ENCODE assay signal across 10 mouse cellular contexts in the genomic region with DNA sequence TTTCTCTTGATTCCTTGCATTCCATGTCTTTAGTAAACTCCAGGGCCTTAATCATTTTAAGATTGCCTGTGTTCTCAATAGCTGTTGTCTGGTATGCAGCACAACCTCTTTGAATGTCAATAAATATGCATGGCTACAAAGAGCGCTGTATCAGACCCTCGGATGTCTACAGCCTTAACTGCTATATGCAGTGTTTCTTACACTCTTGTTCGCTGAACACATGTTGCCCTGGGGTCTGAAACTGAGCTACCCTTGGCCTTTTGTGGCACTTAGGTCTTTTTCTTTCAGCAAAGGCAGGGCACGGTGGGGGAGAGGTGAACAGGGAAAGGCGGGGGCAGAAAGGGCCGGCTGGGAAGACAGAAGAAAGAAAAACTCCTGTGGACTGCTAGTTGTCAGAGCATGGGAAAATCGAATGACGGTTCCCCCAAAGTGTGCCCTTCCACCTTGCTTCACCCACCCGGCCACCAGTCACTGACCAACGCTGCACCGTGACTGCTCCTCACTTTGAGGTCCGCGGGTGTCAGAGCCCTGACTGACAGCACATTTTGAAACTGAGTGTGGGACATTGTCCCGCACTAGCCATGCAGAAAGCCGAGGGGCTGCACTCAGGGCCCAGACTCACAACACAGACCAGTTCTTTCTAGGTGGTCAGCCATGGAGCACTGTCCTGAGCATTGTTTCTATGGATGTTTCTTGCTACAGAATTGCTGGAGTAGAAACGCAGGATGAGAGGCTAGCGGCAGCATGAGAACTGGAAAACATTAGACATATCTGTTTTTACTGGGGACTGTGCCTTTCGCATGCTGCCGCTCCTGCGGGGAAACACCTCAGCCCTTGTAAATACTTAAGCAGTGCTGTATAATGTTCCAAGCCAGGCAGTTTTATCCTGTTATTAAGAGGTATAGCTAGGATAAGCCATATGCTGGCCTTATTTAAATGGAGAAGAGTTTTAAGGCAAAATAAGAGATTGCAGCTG.
DNase-seq lines count a peak whose midpoint lies in the region; ATAC-seq lines count a peak whose summit lies in the region.
"Had no signal": no experiment of that assay in that cellular context is flagged by ENCODE, and none has a peak within 500 bp of the region (broad histone marks: within the 10 kb centered on the region; RNA-seq: fewer than 3 reads in every experiment).

No protein-coding gene starts in this region.

- peaks cover 62% of the 10 kb centered on the region for H3K4me1 ChIP-seq in embryonic facial prominence, embryonic 10.5 days
- peaks cover 46% of the 10 kb centered on the region for H3K4me1 ChIP-seq in forebrain, embryonic 12.5 days
- H3K4me1 ChIP-seq in limb, embryonic 10.5 days: peaks cover 48% of the 10 kb centered on the region
- H3K4me1 ChIP-seq in neural tube, embryonic 14.5 days (ENCODE audit: control insufficient read depth, insufficient read depth, low read length): no peaks in the 10 kb centered on the region

- H3K4me2 ChIP-seq in forebrain, embryonic 12.5 days: peak overlapping the region; percentile 50
- H3K4me2 ChIP-seq in neural tube, embryonic 14.5 days (ENCODE audit: low read depth, low read length): peak overlapping the region; percentile 27; the same call in 1 of the 2 replicates

- peak overlapping the region; percentile 83 for H3K27ac ChIP-seq in embryonic facial prominence, embryonic 10.5 days (replicated peaks)
- peak overlapping the region; percentile 86 for H3K27ac ChIP-seq in forebrain, embryonic 12.5 days
- peak overlapping the region; percentile 44; the same call in 1 of the 2 replicates for H3K27ac ChIP-seq in limb, embryonic 10.5 days
- no peak overlapping the region for H3K27ac ChIP-seq in neural tube, embryonic 14.5 days (ENCODE audit: low read depth, low read length)
- H3K27ac ChIP-seq: gastrocnemius, adult 2 months; kidney, postnatal 0 days had no signal

- H3K27me3 ChIP-seq in embryonic facial prominence, embryonic 10.5 days (replicated peaks; ENCODE audit: low read depth, poor library complexity, severe bottlenecking): peaks cover 5% of the 10 kb centered on the region; the same call in 1 of the 2 replicates
- H3K27me3 ChIP-seq in forebrain, embryonic 12.5 days: no peaks in the 10 kb centered on the region
- no peaks in the 10 kb centered on the region for H3K27me3 ChIP-seq in limb, embryonic 10.5 days (ENCODE audit: low read depth, poor library complexity, severe bottlenecking)
- no peaks in the 10 kb centered on the region for H3K27me3 ChIP-seq in neural tube, embryonic 14.5 days (ENCODE audit: control insufficient read depth, insufficient read depth, low read length)

- intact Hi-C loops in gastrocnemius, postnatal 36 days (cut with DNase I): loop anchor here (10.0 kb wide), 1 partner anchor 804 kb away; a partner anchor contains a TSS

- H3K9ac ChIP-seq in forebrain, embryonic 12.5 days: peak overlapping the region; percentile 48
- no peak overlapping the region for H3K9ac ChIP-seq in neural tube, embryonic 14.5 days (replicated peaks; ENCODE audit: low read depth, low read length)

- no peaks in the 10 kb centered on the region for H3K9me3 ChIP-seq in embryonic facial prominence, embryonic 10.5 days
- H3K9me3 ChIP-seq in forebrain, embryonic 12.5 days: no peaks in the 10 kb centered on the region
- H3K9me3 ChIP-seq in limb, embryonic 10.5 days (replicated peaks): no peaks in the 10 kb centered on the region
- no peaks in the 10 kb centered on the region for H3K9me3 ChIP-seq in neural tube, embryonic 14.5 days (ENCODE audit: control insufficient read depth, low read length)

- 39% methylated on average over 20 of the region's 20 CpGs for WGBS in embryonic facial prominence, embryonic 10.5 days
- 17% methylated on average over 20 of the region's 20 CpGs for WGBS in forebrain, embryonic 12.5 days
- 77% methylated on average over 20 of the region's 20 CpGs for WGBS in limb, embryonic 10.5 days
- 31% methylated on average over 20 of the region's 20 CpGs for WGBS in neural tube, embryonic 14.5 days

- H3K36me3 ChIP-seq in embryonic facial prominence, embryonic 10.5 days (replicated peaks): no peaks in the 10 kb centered on the region
- H3K36me3 ChIP-seq in forebrain, embryonic 12.5 days (replicated peaks): no peaks in the 10 kb centered on the region
- no peaks in the 10 kb centered on the region for H3K36me3 ChIP-seq in limb, embryonic 10.5 days
- H3K36me3 ChIP-seq in neural tube, embryonic 14.5 days (ENCODE audit: control insufficient read depth, insufficient read depth, low read length): no peaks in the 10 kb centered on the region

- ATAC-seq in forebrain, embryonic 12.5 days (ENCODE audit: low FRiP score): peak; percentile 52
- no peak for ATAC-seq in neural tube, embryonic 14.5 days (ENCODE audit: low read depth)

- peak overlapping the region; percentile 23; the same call in 1 of the 2 replicates for H3K4me3 ChIP-seq in embryonic facial prominence, embryonic 10.5 days
- peak overlapping the region; percentile 7; the same call in 1 of the 2 replicates for H3K4me3 ChIP-seq in forebrain, embryonic 12.5 days (replicated peaks)
- no peak overlapping the region for H3K4me3 ChIP-seq in limb, embryonic 10.5 days
- no peak overlapping the region for H3K4me3 ChIP-seq in neural tube, embryonic 14.5 days (ENCODE audit: low read depth, low read length)
- H3K4me3 ChIP-seq: gastrocnemius, adult 2 months had no signal

- peak; percentile 53 for DNase-seq in embryonic facial prominence, embryonic 10.5 days (ENCODE audit: low spot score)
- DNase-seq in limb, embryonic 10.5 days (ENCODE audit: low spot score): no peak
- no peak for DNase-seq in thymus, postnatal 4 days
- no peak for DNase-seq in spleen, postnatal 14 days (ENCODE audit: low spot score in 2 of 2)
- DNase-seq in gastrocnemius, postnatal 36 days: no peak
- DNase-seq: gastrocnemius, adult 2 months; lung, adult 2 months had no signal

Comparison
In these comparisons a context has a peak if more than half of its experiments do, and no peak if none do; other contexts are left out.
1. H3K4me3 ChIP-seq: peak in embryonic facial prominence, embryonic 10.5 days (single experiment) and forebrain, embryonic 12.5 days (single experiment); none in limb, embryonic 10.5 days (single experiment) and neural tube, embryonic 14.5 days (single experiment).